Mouse (Mus musculus) embryonic stem cell, embryonic (primary cell): ENCODE results near the gene Bcl2l15.

Experiments
- CTCF ChIA-PET, 4 experiments: fragments of 300-600 bp in 2 of 4; fragments of 350-600 bp in 2 of 4; sonication (Branson Sonifier 250); formaldehyde crosslinking; loops; one replicate each; lab custom pipeline; 2022; ENCODE audit warnings: inconsistent platforms in 2 of 4; lab: Charles Lee
- POLR2A ChIA-PET, 4 experiments: fragments of 300-600 bp in 2 of 4; fragments of 350-600 bp in 2 of 4; sonication (Branson Sonifier 250); formaldehyde crosslinking; loops; one replicate each; lab custom pipeline; 2022; ENCODE audit warnings: antibody characterized with exemption in 4 of 4, inconsistent platforms in 1 of 4; lab: Charles Lee

The Bcl2l15 gene

GRCm38 (mm10) chr3:103832426-103832825 lies at the start of gene Bcl2l15:
Gene Bcl2l15 (plus strand): TSS chr3:103832601.
- CTCF ChIA-PET: interaction anchor here in 1 of 4 experiments (0.6 kb wide), 1 partner anchor 692 kb away, joined by 3 read pairs; no protein-coding TSS in a partner anchor
- POLR2A ChIA-PET: interaction anchor here in 3 of 4 experiments (0.6 to 0.9 kb wide), 4 partner anchors 61 to 594 kb away, joined by 3 to 4 read pairs (median 4); no protein-coding TSS in a partner anchor

- POLR2A ChIA-PET: interaction anchor here in 2 of 4 experiments (0.9 to 9.2 kb wide), 7 partner anchors 8 to 32 kb away, joined by 3 to 166 read pairs (median 4); partner anchors contain the start of genes Ap4b1 (in 2 of the 2), Dclre1b (in 2 of the 2), Gm43064 (in 2 of the 2) and Hipk1 (in 1 of the 2)
Observed at GRCm38 (mm10) chr3:103782844-103783609, 49.4 kb upstream of the Bcl2l15 start.

GRCm38 (mm10) chr3:103787225-103787624 lies 45.2 kb upstream of the Bcl2l15 start:
- ChIA-PET CTCF (interaction anchor here in 1 of 4 experiments (0.6 kb wide), 1 partner anchor 101 kb away, joined by 3 read pairs; no protein-coding TSS in a partner anchor), POLR2A (interaction anchor here in 2 of 4 experiments (1.1 to 9.2 kb wide), 6 partner anchors 9 to 127 kb away, joined by 3 to 166 read pairs (median 4); partner anchors contain the start of genes Ap4b1 (in 2 of the 2), Dclre1b (in 2 of the 2), Gm43064 (in 2 of the 2) and Rsbn1 (in 1 of the 2))

More at GRCm38 (mm10) chr3:103782844-103783609, 49.4 kb upstream of the Bcl2l15 start:
- CTCF ChIA-PET: interaction anchor here in 2 of 4 experiments (0.7 to 1.2 kb wide), 4 partner anchors 12 to 46 kb away, joined by 3 to 4 read pairs (median 3); partner anchors contain the start of gene Olfml3 (in 2 of the 2)

- ChIA-PET CTCF (interaction anchor here in 2 of 4 experiments (0.5 to 0.7 kb wide), 3 partner anchors 20 to 149 kb away, joined by 4 to 5 read pairs (median 5); no protein-coding TSS in a partner anchor), POLR2A (interaction anchor here in 3 of 4 experiments (0.6 to 9.2 kb wide), 13 partner anchors 9 to 336 kb away, joined by 3 to 166 read pairs (median 4); partner anchors contain the start of genes Ap4b1 (in 3 of the 3), Dclre1b (in 3 of the 3), Gm43064 (in 3 of the 3) and Olfml3 (in 1 of the 3))
Observed at GRCm38 (mm10) chr3:103789096-103789495, 43.3 kb upstream of the Bcl2l15 start.

- ChIA-PET CTCF (interaction anchor here in 3 of 4 experiments (0.6 to 1.1 kb wide), 6 partner anchors 18 to 972 kb away, joined by 3 to 10 read pairs (median 3); partner anchors contain the start of genes Ap4b1 (in 2 of the 3), Dclre1b (in 2 of the 3) and Gm43064 (in 2 of the 3)), POLR2A (interaction anchor here (0.6 to 9.2 kb wide), 34 partner anchors 10 to 1837 kb away, joined by 3 to 166 read pairs (median 4); partner anchors contain the start of genes Ap4b1 (in 4 of the 4), Dclre1b (in 4 of the 4), Gm43064 (in 4 of the 4) and Olfml3 (in 2 of the 4))
Observed at GRCm38 (mm10) chr3:103789891-103790345, 42.5 kb upstream of the Bcl2l15 start.

- POLR2A ChIA-PET: interaction anchor here (0.5 to 9.2 kb wide), 34 partner anchors 8 to 651 kb away, joined by 3 to 166 read pairs (median 4); partner anchors contain the start of genes Ap4b1 (in 4 of the 4), Dclre1b (in 4 of the 4), Gm43064 (in 4 of the 4) and Rsbn1 (in 2 of the 4)
- CTCF ChIA-PET: interaction anchor here (0.5 to 1.1 kb wide), 6 partner anchors 19 to 971 kb away, joined by 3 to 10 read pairs (median 3); partner anchors contain the start of genes Ap4b1 (in 2 of the 4), Dclre1b (in 2 of the 4) and Gm43064 (in 2 of the 4)
Observed at GRCm38 (mm10) chr3:103790346-103791145, 41.9 kb upstream of the Bcl2l15 start.

- ChIA-PET POLR2A (interaction anchor here in 3 of 4 experiments (0.5 to 9.2 kb wide), 20 partner anchors 9 to 408 kb away, joined by 3 to 166 read pairs (median 4); partner anchors contain the start of genes Ap4b1 (in 3 of the 3), Dclre1b (in 3 of the 3), Gm43064 (in 3 of the 3) and Rsbn1 (in 1 of the 3)), CTCF (interaction anchor here in 2 of 4 experiments (0.5 to 1.0 kb wide), 2 partner anchors 18 to 833 kb away, joined by 3 to 4 read pairs; partner anchors contain the start of genes Ap4b1 (in 1 of the 2), Dclre1b (in 1 of the 2) and Gm43064 (in 1 of the 2))
Observed at GRCm38 (mm10) chr3:103791230-103792110, 40.9 kb upstream of the Bcl2l15 start, which contains the start of gene Hipk1. Gene Hipk1 (minus strand): TSS chr3:103791563.

- ChIA-PET POLR2A (interaction anchor here in 3 of 4 experiments (1.0 to 9.2 kb wide), 8 partner anchors 9 to 19 kb away, joined by 3 to 166 read pairs (median 19); partner anchors contain the start of genes Ap4b1 (in 3 of the 3), Dclre1b (in 3 of the 3) and Gm43064 (in 3 of the 3)), CTCF (interaction anchor here in 1 of 4 experiments (1.0 kb wide), 1 partner anchor 17 kb away, joined by 3 read pairs; the partner anchor contains the start of genes Ap4b1, Dclre1b and Gm43064)
Observed at GRCm38 (mm10) chr3:103792111-103792406, 40.3 kb upstream of the Bcl2l15 start.

- ChIA-PET CTCF (interaction anchor here in 1 of 4 experiments (0.8 kb wide), 1 partner anchor 59 kb away, joined by 3 read pairs; no protein-coding TSS in a partner anchor), POLR2A (interaction anchor here in 2 of 4 experiments (0.7 to 1.8 kb wide), 6 partner anchors 17 to 703 kb away, joined by 3 to 9 read pairs (median 3); partner anchors contain the start of genes Ap4b1 (in 2 of the 2), Dclre1b (in 2 of the 2) and Gm43064 (in 2 of the 2))
Observed at GRCm38 (mm10) chr3:103792566-103792965, 39.8 kb upstream of the Bcl2l15 start.

- ChIA-PET CTCF (no interaction called here), POLR2A (no interaction called here)
Observed at GRCm38 (mm10) chr3:103796389-103796788, 36.0 kb upstream of the Bcl2l15 start.

GRCm38 (mm10) chr3:103799507-103799906 lies 32.9 kb upstream of the Bcl2l15 start:
- POLR2A ChIA-PET: no interaction called here
- CTCF ChIA-PET: no interaction called here

GRCm38 (mm10) chr3:103801631-103802531 lies 30.5 kb upstream of the Bcl2l15 start:
- POLR2A ChIA-PET: interaction anchor here in 2 of 4 experiments (0.5 to 1.4 kb wide), 6 partner anchors 10 to 739 kb away, joined by 3 to 9 read pairs (median 3); partner anchors contain the start of gene Hipk1 (in 2 of the 2)
- CTCF ChIA-PET: interaction anchor here in 1 of 4 experiments (1.2 kb wide), 1 partner anchor 86 kb away, joined by 3 read pairs; no protein-coding TSS in a partner anchor

GRCm38 (mm10) chr3:103802861-103803260 lies 29.5 kb upstream of the Bcl2l15 start:
- CTCF ChIA-PET: no interaction called here

GRCm38 (mm10) chr3:103805671-103806070 lies 26.7 kb upstream of the Bcl2l15 start:
- POLR2A ChIA-PET: no interaction called here
- CTCF ChIA-PET: no interaction called here

More at GRCm38 (mm10) chr3:103802861-103803260, 29.5 kb upstream of the Bcl2l15 start:
- POLR2A ChIA-PET: interaction anchor here in 2 of 4 experiments (0.9 to 1.6 kb wide), 2 partner anchors 13 to 29 kb away, joined by 3 read pairs; no protein-coding TSS in a partner anchor
